Mouse (Mus musculus) spleen, postnatal 14 days (tissue): ENCODE measurements around the gene Spata2.

Experiments used
- DNase-seq, 2 experiments: peaks; one replicate each; pipeline ENCODE4 v3.0.0; 2021 to 2022; ENCODE audit warnings: low spot score in 2 of 2

The Spata2 gene

DNA sequence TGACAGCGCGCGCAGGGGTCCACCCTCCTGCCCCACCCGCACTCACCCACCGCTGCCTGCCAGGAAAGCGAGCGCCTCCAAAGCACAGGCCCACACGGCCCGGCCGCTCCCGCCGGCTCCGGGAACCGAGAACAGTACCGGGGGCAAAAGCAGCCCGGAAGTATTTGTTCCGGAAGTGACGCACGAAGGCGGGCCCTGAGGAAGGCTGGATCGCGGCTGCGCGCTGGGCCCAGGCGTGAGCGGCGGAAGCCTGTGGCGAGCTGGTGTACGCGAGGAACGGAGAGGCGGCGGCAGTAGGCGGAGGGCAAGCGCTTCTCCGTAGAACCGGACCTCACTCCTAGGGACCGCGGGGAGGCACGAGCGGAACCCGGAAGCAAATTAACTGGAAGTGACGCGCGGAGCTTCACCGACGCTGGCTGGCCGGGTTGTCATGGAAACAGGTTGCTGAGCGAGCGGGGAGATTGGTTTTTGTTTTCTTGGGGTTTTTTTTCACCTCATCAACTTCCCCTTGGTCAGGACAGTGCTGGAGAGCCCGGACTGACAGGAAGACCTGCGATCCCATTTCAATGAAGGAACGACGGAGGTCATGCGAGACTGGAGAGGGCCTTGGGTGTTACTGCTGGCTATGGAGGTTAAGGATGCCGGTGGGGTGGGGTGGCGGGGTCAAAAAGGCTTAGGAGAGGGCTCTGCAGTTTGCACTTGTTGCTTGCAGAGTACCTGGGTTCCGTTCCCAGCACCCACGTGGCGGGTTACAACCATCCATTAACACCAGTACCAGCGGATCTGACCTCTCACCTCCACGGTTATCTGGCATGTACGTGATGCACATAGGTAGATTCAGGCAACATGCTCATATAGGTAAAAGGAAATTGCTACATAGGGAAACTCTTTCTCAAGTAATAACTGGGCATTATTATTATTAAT is at the start of gene Spata2:
Spata2 (minus strand) TSS at position 175 of the 924 bp plus-strand sequence.
- DNase-seq = peak; percentile 88 to 95

DNA sequence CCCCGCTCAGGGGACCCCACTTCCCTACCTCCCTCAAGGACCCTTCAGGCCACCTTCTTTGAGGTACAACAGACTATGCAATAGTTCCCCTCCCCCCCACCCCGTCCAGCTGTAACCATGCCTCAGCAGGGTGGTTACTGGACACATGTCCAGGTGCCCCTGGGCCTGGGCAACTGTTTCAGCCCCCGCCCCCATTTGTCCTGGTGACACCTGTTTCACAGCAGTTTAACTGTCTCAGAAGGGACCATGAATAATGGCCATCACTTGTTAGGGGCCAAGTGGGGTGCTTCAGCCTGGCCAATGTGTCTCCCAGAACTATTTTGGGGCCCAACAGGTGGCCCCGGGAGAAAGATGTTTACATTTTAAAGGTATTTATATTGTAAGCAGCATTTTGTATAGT is 49.7 kb upstream of the Spata2 start:
- DNase-seq = no peak

DNA sequence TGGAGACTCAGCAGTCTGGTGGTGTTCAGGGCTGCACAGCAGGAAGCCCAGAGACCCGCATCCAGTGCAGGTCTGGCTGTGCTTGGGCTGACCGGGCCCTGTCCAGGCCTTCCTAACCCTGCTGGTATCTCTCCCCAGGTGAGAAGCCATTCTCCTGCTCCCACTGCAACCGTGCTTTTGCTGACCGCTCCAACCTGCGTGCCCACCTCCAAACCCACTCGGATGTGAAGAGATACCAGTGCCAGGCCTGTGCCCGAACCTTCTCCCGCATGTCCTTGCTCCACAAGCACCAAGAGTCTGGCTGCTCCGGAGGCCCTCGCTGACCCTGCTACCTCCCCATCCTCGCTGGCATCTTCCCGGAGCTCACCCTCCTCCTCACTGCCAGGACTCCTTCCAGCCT is 49.1 kb upstream of the Spata2 start:
- DNase-seq = no peak

DNA sequence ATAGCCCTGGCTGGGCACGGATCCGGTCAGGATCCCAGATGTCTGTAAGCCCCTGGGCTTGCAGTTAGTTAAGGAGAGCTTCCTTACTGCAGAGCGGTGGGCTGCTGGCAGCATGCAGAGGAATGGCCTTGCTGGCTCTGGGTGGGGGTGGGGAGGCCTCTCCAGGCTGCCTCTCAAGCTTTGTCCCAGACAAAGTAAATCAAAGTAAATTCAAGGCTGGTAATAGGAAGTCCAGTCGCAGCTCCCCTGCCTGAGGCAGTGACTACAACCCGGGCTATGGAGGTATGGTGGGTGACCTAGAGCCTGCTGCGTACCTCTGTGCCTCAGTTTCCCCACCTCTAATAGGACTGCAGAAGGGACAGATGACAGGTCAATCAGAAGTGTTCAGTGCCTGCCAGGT is 48.6 kb upstream of the Spata2 start:
- no peak for DNase-seq

DNA sequence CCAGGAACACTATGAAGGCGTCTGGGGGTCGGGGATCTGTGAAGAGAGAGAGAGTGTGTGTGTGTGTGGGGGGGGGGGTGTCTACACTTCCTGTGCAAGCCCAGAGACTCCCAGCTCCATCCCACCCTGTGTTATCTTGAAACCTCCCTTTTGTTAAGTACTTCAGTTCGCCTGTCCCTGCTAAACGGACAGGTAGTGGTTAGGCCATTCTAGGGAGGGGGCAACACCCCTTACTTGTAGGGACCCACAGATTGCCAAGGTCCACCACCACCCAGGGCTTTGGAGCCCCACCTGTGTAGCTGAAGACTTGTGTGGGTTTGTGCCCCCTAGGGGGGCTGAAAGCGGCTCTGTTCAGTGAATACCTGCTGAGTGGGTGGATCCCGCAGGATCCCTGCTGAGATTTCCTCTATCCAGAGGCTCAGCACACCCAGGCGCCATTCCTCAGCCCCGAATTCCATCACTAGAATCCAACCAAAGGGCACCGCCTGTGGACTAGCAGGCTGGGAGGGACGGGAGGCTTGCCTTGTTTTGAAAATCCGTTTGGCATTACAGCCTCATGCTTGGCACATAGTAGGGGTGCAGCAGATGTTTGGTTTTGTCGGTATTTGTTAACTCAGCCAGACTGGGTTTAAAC is 47.9 kb upstream of the Spata2 start:
- DNase-seq = no peak

DNA sequence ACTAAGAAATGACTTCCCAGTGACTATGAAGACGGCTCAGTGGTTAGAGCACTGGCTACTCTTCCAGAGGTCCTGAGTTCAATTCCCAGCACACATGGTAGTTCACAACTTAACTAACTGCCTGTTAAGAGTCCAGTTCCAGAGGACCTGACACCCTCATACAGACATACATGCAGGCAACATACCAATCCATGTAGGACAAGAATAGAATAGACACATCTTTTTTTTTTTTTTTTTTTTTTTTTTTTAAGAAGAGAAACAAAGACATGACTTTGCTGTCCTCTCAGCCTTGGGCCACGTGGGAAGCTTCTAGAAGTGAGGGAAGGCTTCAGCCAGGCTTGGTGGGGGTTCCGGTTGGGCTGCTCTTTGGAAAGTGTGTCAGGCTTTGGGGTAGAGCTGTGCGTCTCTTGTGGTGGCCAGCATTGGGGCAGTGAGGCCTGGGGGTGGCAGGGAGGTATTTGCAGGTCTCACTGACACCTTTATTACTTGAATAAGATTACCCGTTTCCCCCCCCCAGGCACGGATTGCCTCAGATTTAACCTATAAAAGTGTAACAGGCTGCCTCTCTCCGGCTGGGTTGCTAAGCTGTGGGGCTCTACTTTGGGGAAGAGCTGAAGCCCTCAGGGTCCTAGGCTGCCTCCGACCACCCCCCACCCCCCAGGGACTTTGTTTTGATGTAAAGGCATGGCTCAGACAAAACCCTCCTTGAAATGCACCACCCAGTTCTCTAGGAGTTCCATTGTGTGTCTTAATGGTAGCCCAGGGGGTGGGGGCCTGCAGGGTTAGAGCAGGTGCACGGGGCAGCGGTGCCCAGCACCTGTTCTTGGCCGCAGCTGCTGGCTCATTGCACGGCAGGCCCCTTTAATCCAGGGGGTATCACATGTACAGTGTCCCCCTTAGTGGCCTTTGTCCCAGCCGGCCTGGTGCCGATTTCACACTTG is 47.1 kb upstream of the Spata2 start:
- DNase-seq = no peak

DNA sequence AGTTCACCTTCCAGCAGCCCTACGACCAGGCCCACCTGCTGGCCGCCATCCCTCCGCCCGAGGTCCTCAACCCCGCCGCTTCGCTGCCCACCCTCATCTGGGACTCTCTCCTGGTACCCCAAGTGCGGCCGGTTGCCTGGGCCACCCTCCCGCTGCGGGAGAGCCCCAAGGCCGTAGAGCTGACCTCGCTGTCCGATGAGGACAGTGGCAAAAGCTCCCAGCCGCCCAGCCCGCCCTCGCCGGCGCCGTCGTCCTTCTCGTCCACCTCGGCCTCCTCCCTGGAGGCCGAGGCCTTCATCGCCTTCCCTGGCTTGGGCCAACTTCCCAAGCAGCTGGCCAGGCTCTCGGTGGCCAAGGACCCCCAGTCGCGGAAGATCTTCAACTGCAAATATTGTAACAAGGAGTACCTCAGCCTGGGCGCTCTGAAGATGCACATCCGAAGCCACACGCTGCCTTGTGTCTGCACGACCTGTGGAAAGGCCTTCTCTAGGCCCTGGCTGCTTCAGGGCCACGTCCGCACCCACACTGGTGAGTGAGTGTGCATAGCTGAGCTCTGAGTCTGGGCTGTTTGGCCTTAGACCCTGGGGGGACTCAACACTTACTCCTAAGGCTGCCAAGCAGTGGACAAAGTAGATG is 46.1 kb upstream of the Spata2 start:
- no peak for DNase-seq

DNA sequence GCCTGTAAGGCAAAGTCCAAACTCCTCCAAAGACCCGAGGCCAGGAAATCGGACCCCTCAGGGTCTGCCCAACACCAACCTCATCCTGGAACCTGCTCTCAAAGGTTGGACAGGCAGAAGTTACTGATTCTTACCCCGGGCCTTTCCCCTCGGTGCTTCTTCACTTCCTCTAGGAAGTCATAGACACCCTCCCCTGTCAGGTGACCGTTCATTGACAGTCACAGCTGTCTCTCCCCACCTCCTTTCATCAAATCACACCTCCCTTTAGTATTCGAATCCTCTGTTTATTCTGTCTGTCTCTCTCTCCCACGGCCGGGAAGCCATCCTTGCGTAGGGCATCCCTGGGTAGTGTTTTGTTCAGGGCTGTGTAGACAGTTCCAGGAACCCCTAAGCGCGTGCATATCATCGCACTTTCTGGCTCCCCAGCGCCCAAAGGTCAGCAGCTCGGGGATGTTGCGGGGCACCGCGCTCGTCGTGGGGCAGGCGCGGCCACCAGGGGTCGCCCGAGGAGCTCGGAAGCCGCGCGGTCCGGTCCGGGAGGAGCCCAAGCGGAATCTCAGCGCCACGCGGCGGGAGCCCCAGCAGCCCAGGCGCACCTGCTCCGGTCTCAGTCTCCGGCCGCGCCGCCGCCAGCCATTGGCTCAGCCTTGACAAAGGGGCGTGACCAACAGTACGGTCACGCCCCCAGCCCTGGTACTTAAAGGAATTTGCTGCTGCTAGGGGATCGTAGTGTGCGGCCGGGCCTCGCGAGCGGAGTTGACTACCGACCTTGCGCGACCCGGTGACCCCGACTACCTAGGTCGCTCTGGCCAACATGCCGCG is 45.0 kb upstream of the Spata2 start, which contains the start of gene Snai1:
Snai1 (plus strand) TSS at position 720 of the 822 bp plus-strand sequence.
- DNase-seq = peak; percentile 73 to 81

DNA sequence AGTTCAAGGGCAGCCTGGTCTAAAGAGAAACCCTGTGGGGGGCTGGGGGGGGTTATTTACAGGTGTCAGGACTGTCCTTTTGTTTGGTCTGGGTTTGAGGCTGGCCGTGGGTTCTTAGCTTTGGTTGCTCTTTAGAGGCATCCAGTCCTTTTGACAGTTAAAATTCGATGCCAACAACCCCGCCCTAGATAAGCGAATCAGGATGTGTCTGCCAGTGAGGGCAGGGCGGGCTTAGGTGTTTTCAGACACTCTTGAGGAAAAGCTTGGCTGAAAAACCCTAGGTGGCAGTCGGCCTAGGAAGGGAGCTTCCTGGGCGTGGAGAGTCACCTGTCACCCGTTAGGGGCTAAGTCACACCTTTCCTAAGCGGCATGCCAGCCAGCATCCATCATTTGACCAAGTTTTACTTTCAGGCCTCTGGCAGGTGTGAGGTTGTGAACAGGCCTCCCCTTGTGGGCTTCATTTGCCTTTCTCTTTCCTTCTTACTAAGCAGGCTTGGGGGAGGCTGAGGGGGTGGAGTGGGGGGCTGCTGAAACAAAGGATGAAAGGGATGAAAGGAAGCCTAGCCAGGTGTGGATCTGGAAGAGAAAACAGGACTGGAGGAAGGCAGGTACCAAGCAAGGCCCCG is 43.7 kb upstream of the Spata2 start:
- DNase-seq = no peak

DNA sequence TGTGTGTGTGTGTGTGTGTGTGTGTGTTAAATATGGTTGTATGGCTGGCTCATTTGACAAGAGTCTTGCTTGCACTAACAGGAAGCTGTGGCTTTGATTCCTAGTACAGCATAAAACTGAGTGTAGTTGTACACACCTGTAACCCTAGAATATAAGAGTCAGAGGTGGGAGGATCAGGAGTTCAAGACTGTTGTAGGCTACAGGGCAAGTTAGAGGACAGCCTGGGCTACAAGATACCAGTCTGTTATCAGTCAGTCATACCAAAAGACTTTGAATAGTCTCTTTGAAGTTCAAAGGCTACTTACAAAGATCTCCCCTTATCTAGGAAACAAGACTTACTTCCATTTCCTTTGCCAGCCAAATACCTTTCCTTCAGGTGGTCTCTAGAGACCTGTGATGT is 41.2 kb upstream of the Spata2 start:
- DNase-seq = no peak

DNA sequence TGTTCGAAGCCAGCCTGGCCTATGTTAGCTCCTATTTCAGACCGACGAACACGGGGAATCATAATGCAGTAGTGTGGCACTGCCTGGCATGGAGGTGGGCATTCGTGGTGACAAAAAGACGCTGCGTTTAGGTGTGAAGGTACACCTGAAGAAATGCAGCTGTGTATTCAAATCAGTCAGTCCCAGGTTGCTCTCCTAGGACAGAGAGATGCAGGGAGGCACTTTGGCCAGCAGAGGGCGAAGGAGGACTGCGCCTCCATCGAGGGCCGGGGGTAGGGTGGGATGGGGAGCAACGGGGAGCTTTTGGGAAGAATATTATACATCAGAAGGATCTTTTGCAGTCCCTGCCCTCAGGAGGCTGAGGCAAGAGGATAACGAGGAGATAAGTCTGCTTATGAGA is 39.4 kb upstream of the Spata2 start:
- DNase-seq = peak in 1 of 2 experiments; percentile 45

DNA sequence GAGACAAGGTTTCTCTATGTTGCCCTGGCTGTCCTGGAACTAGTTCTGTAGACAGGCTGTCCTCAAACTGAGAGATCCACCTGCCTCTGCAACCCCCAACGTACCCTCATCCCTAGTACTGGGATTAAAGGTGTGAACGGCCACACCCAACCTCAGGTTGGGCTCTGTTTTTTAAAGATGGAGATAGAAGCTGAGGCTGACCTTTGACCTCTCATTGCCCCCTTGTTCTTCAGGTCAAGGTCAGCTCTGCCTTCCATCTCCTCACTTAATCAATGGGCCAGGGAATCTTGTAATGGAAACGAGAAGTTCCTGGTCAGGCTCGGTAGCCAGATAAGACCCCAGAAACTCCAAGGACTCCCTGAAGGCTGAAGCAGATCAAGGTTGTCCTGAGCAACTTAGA is 37.8 kb upstream of the Spata2 start:
- no peak for DNase-seq

DNA sequence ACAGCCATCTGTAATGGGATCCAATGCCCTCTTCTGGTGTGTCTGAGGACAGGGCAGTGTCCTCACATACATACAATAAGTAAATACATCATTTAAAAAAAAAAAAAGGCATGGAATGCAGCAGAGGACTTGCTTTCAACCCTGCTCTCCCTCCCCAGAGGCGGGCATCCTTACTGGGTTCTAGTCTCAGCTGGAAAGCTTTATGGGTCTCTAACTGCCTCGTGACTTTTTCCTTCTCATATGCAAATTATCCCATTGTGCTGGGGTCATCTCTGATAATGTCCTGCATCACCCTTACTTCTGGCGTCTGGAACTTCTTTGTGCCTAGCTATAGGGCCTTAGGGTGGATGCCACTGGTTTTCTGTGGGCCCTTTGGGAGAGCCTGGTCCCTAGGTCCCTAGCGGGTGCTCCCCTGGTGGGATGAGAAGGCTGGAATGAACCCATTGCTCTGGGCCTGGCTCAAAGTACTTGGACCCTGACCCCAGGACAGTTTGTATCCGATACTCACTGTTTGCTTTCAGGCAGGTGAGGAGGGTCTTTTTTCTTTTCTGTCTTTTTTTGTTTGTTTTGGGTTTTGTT is 37.3 kb upstream of the Spata2 start:
- DNase-seq = no peak

DNA sequence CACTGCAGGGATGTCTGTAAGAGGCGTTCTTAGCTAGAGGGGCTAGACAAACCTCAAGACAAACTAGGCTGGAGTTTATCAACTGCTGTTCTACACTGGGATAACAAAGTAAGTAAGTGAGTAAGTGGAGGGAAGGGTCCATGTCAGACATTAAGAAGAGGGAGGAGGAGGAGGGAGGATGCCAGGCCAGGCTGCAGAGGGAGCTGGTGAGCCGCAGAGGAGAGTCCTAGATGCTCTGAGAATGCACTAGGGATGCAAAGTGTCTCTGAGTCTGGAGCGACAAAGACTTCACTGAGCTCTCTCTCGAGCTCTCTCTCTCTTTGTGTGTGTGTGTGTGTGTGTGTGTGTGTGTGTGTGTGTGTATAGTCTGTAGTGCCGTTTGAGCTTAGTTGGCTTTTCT is 35.6 kb upstream of the Spata2 start:
- peak in 1 of 2 experiments; percentile 40 for DNase-seq

DNA sequence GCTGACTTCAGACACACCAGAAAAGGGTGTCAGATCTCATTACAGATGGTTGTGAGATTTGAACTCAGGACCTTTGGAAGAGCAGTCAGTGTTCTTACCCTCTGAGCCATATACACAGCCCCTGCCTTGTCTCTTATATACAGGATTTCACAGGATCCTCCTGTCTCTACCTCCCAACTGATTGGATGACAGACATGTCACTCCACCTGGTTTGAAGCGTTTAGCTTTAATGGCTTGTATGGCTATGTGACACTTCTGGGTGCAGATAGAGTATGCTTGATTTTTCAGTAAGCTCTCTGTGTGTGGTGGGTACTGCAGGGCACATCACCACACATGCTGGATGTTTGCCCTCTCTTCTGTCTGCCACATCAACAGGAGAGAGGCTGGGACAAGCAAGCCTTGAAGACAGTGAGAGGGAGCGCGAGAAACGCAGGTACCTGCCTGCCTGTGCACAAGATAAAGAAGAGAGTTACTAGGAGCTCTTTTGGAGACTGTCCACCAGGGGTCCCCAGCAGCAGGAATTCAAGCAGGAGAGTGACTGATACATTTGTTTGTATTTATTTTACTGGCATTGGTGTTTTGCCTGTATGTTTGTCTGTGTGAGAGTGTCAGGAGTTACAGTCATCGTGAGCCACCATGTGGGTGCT is 27.0 kb upstream of the Spata2 start:
- DNase-seq = no peak

DNA sequence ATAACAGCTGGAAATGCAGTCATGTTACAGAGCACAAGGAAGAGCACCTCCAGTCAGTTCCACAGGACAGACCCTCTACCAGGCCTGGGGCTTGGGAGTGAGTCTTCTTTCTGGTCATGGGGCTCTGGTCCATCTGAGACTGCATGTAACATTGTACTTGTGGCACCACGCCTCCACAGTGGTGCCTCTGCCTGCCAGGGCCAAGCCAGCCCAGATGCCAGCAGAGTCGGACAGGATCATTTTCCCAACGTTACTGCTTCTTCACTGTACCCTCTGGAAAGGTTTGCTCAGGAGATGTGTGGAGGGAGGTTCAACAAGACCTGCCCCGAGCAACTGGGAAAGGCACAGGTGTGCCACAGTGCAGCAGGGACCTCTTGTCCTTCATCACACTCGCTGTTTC is 23.0 kb upstream of the Spata2 start:
- no peak for DNase-seq

DNA sequence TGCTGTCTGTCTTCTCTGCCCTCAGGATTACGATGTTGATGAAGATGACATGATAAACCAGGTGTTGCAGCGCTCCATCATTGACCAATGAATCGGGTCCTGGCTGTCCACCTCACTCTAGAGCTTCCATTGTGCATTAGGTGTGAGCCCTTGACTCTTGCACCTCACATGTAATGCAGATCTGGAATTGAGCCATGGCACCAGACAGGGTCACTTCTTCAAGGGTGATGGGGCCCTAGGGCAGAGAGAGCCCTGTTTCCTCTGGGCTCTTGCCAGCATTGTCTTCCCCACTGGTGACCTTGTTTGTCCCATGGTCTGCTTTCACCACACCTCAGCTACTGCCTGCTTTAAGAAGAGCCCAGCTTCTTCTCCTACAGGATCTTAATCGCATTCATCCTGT is 22.0 kb upstream of the Spata2 start:
- DNase-seq = no peak

DNA sequence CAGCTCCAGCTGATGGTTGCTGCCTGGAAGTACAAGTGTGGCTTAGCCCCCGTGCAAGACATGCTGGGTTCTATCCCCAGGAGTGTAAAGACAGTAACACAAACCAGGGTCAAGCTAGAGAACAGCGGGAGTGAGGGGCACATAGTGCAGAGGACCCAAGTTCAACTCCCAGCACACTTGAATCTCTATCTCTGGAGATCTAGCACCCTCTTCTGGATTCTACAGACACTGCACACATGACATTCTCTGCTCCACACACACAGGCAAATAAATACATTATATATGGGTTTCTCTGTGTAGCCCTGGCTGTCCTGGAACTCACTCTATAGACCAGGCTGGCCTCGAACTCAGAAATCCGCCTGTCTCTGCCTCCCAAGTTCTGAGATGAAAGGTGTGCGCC is 20.3 kb upstream of the Spata2 start:
- DNase-seq = no peak

DNA sequence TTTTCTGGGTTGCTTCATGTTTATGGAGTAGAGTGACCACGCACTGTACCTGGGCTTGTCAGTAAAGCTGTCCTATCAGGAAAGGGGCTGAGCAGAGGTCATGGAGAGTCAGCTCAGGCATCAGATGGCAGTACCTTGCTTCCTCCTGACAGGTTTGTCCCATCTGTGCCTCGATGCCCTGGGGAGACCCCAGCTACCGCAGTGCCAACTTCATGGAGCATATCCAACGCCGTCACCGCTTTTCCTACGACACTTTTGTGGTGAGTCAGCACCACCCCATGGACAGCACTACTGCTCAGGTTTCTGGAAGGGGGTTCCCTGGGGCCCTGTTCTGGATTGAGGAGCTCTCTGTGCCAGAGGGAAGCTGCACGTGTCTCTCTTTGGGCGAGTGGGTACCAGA is 19.7 kb upstream of the Spata2 start:
- no peak for DNase-seq
